Mouse (Mus musculus): ENCODE measurements at regions not wholly inside any gene's neighbourhood (a gene's known extent, or its start where the extent isn't known, plus 50 kb on each side); places are given as distances from the start of the nearest gene placed in this dataset.

GRCm38 (mm10) chr10:101117158-101117557 is 526.9 kb downstream of the 1700017N19Rik start:
- no peaks in the 10 kb centered on the region for H3K9me3 ChIP-seq
- ATAC-seq (replicated peaks), result no peak
- H3K27ac ChIP-seq (replicated peaks), result no peak overlapping the region
- H3K4me3 ChIP-seq, result no peak overlapping the region
- no peaks in the 10 kb centered on the region for H3K4me1 ChIP-seq
- H3K36me3 ChIP-seq, result no peaks in the 10 kb centered on the region
- H3K27me3 ChIP-seq, result no peaks in the 10 kb centered on the region
- H3K9ac ChIP-seq (replicated peaks), result no peak overlapping the region
- no peak overlapping the region for H3K4me2 ChIP-seq (replicated peaks)

GRCm38 (mm10) chr10:101120209-101120608 is 529.9 kb downstream of the 1700017N19Rik start:
- no peaks in the 10 kb centered on the region for H3K4me1 ChIP-seq

GRCm38 (mm10) chr10:101167085-101167484 is 514.2 kb upstream of the Mgat4c start:
- no peaks in the 10 kb centered on the region for H3K4me1 ChIP-seq
- H3K27ac ChIP-seq (replicated peaks), result no peak overlapping the region
- no peaks in the 10 kb centered on the region for H3K9me3 ChIP-seq
- no peaks in the 10 kb centered on the region for H3K27me3 ChIP-seq
- H3K4me3 ChIP-seq, result no peak overlapping the region
- H3K9ac ChIP-seq (replicated peaks), result no peak overlapping the region
- H3K4me2 ChIP-seq (replicated peaks), result no peak overlapping the region
- WGBS, result 90% methylated on average over 1 of the region's 1 CpGs
- H3K36me3 ChIP-seq, result no peaks in the 10 kb centered on the region
- ATAC-seq (replicated peaks), result no peak

More at GRCm38 (mm10) chr10:101120209-101120608, 529.9 kb downstream of the 1700017N19Rik start:
- Histone ChIP-seq H3K36me3 (no peaks in the 10 kb centered on the region), H3K27me3 (no peaks in the 10 kb centered on the region), H3K4me3 (no peak overlapping the region), H3K9ac (replicated peaks) (no peak overlapping the region), H3K4me2 (replicated peaks) (no peak overlapping the region), H3K27ac (replicated peaks) (no peak overlapping the region), H3K9me3 (no peaks in the 10 kb centered on the region)
- ATAC-seq (replicated peaks), result no peak

GRCm38 (mm10) chr10:101171826-101172225 is 509.5 kb upstream of the Mgat4c start:
- no peak overlapping the region for H3K9ac ChIP-seq (replicated peaks)
- no peaks in the 10 kb centered on the region for H3K4me1 ChIP-seq
- no peaks in the 10 kb centered on the region for H3K36me3 ChIP-seq
- no peak overlapping the region for H3K4me3 ChIP-seq
- H3K9me3 ChIP-seq, result no peaks in the 10 kb centered on the region
- no peaks in the 10 kb centered on the region for H3K27me3 ChIP-seq
- 52% methylated on average over 6 of the region's 6 CpGs for WGBS
- ATAC-seq (replicated peaks), result no peak
- H3K4me2 ChIP-seq (replicated peaks), result no peak overlapping the region
- H3K27ac ChIP-seq (replicated peaks), result no peak overlapping the region

GRCm38 (mm10) chr10:101189233-101189632 is 492.1 kb upstream of the Mgat4c start:
- H3K27me3 ChIP-seq, result no peaks in the 10 kb centered on the region
- peak overlapping the region; percentile 47 for H3K27ac ChIP-seq (replicated peaks)
- H3K36me3 ChIP-seq, result no peaks in the 10 kb centered on the region
- H3K9ac ChIP-seq (replicated peaks), result no peak overlapping the region
- H3K4me2 ChIP-seq (replicated peaks), result no peak overlapping the region
- no peaks in the 10 kb centered on the region for H3K9me3 ChIP-seq
- peak; percentile 80 for ATAC-seq (replicated peaks)
- WGBS, result 50% methylated on average over 1 of the region's 1 CpGs
- peaks cover 2% of the 10 kb centered on the region; the same call in 1 of the 2 replicates for H3K4me1 ChIP-seq
- no peak overlapping the region for H3K4me3 ChIP-seq

Data from forebrain, embryonic 15.5 days (tissue).